Mouse (Mus musculus) thymus, postnatal 14 days (tissue): ENCODE measurements around the gene Lsamp.

Source experiments
- DNase-seq: peaks from one replicate; pipeline ENCODE4 v3.0.0; 2021

Lsamp gene

DNA sequence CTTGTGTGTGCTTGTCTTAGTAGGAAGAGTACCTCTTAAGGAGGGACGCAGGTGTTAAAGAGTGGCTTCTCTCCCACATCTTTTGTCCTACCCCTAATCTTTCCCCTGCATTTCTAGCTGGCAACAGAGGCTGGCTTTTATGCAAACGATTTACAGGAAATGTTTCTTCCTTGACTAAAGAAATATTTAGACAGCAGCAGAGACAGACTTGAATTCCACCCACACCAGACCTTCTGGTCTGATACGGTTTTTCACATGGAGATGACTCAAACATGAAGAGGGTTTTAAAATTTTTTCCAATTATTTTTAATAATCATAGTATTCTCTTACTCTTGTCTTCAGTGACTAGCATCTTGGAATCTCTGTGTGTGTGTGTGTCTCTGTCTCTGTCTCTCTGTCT lies 1333.8 kb downstream of the Lsamp start:
- DNase-seq, result no peak

DNA sequence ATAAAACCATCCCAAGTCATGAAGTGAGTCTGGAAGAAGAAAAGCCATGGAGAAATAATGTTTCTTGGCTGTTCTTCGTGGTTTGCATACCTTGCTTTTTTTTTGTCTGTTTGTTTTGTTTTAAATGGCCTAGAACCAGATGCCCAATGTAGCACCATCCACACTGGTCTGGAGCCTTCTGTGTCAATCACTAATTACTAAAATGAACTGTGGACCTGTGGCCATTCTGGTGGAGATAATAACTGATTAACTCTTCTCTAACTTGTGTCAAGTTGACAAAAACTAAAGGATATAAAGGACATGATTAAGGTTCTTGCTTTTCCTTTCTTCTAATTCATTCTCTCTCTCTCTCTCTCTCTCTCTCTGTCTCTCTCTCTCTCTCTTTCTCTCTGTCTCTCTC lies 1359.3 kb downstream of the Lsamp start:
- no peak for DNase-seq

DNA sequence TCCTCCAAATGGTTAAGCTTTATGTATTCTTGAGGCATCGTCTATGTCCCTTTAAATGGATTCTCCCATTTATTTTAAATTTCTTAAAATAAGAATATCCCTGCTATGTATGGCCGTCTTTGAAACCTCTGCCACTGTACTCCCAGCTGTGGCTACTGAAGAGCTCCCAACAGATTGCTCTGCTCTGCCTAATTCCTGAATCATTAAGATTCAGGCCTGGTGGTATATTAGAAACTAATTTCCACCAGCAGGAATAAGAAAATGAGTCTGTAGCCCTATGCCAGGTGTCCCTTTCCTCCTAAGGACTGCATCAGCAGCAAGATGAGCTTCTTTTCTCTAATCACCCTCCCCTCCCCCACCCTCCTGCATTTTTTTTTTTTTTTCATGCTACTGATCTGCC lies 1381.0 kb downstream of the Lsamp start:
- DNase-seq, result no peak

DNA sequence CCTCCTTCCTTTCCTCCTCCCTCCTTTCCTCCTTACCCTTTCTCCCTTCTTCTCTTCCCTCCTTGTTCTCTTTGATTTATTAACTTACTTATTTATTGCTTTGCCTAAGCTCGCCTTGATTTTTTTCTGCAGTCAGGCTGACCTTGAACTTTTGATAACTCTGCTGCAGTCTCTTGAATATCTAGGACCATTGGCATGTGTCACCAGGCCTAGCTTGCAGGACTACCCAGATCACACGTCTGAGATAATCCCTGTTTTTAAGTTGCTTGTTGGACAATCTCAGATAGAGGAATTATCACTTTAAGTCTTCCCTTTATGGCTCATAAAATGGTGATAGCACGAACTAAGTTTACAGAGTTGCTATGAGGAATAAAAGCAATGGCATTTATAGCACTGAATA lies 1399.5 kb downstream of the Lsamp start:
- no peak for DNase-seq

DNA sequence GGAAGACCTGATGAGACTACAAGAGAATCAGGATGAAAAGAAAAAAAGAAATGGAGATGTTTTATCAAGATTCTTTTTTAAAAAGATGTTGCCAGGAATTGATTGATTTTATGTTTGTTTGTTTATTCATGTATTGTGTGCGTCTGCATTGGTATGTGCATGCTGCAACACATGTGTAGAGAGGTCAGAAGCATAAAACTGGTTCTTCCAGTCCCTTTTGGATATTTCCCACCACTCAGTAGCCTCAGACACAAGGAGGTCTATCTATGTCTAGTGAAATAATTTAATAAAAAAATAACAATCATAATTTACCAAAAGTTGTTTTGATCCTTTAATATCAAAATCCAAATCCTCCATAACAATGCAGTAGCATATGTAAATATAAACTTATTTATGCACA lies 1400.1 kb downstream of the Lsamp start:
- DNase-seq, result no peak

DNA sequence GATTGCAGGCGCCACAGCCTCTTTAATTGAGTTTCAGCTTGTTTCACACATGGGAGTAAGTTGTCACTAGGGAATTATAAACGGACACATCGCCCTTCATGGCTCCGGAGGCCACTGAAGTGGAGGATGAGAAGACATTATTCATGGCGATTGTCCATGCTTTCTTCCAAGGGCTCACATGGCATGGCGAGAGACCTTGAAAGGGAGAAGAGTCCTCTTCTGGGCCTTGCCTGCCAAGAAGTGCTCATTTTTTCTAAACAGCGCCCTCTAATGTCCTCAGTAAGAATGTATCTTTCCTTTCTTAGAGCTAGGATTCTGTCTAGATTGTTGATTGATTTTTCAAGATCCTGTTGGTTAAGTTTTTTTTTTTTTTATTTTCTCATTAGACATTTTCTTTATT lies 1424.7 kb downstream of the Lsamp start:
- no peak for DNase-seq

DNA sequence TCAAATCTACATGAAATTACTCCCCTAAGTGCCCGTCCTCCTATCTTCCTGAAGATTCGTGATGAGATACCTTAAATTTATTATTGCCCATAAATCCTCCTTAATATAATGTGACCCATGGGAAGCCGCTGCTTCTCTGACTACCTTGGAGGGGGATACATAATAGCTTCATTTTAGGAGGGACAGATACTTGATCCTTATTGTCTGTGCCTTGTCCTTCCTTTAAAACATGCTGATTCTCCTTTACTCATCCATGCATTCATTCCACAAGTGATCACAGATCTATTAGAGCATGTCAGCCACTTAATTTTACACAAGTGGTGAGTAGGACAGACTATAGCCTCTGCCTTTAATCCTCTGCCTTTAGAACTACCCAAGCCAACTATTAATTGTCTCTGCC lies 1426.5 kb downstream of the Lsamp start:
- DNase-seq, result no peak

DNA sequence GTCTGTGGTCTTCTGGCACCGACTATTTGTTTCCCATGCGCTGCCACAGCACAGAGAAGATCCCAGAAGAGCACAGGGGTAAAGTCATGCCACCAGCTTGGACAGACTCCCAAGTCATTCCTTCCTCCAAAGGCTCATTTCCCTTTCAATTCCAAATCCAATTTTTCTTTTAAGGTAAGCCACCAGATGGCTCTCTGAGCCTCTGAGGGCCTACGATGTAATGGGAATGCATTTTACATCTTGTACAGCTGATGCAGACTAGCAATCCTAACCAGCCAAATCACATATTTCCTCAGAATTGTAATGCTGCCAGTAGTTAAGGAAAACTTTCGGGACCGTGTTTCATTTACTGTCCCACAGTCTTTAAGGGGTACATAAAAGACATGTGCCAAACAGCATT lies 1433.2 kb downstream of the Lsamp start:
- DNase-seq, result no peak

DNA sequence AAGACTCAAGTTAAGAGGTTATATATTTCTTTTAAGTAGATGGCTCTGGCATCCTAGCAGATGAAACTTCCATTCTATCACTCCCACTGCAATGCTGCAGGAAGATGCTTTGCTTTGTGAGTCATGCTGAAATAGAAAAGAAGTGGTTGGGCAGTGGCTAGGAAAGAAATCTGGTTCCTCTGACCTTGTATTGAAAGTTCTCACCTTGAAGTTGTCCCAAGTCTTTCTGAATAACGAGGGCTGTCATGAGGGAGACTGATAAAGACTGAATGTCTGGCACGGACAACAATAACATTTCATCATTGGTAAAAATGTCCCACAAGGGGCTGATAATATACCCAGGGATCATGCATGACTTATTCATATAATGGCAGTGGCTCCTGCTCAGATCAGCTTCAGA lies 1483.2 kb downstream of the Lsamp start:
- DNase-seq, result no peak

DNA sequence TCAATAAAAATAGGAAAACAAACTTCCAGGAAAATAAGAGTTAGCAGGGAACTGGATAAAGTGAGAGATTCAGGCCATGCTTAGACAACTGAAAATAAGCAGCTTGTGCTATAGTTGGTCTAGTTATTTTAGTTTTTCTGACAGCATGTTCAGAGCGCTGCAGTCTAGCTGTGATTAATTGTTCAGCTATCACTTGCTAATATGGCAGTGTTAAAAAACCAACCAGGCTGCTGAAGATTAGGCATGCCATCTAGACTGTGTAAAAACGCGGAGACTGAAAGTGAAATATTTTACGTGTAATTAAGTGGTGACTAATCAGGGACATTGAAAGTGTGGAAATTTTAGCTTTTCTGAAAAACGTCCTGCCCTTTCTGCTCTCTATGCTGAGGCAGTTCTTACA lies 1494.5 kb downstream of the Lsamp start:
- no peak for DNase-seq

DNA sequence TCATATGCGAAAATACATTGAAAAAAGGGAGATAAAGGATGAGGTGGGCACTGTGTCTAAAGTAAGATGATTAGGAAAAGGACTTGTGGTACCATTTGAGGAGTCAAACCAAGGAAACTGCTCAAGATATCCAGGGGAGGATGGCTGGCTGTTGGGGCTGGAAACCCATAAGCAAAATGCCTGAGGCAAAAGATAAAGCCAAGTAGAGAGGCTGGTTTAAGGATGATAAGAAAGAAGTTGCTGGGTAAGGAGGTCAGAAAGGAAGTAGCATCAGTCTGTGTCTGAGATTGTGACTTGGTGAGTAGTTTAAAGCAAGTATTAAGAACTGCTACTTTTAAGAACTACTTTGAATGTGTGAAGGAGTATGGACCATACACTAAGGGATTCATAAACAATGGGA lies 1497.7 kb downstream of the Lsamp start:
- no peak for DNase-seq

DNA sequence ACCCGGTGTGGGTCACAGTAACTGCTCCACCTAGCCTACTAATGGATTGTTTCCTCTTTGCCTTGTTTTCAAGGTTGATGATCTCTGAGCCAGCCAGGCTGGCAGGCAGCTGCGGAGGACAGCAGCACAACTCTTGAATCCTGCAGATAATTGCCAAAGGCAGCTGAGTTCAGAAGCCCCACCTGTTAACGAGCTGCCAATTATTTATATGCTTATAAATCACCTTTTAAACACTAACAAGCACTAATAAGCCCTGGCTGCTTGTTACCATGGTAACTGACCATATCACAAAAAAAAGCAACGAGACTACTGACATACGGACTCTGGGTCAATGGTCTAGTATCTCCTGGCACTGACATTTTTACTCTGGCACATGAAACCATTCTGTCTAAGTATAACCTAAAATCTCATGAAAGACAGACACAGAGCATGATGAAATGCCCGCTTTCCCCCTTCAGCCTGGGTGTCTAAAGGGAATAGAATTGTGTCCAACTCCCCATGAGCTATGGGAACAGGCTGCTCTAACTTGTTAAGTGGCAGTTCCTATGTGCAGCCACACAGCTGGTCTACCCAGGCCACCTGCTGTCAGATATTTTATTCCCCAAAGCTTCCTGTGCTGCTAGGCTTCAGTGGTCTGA lies 1526.9 kb downstream of the Lsamp start:
- DNase-seq, result no peak

DNA sequence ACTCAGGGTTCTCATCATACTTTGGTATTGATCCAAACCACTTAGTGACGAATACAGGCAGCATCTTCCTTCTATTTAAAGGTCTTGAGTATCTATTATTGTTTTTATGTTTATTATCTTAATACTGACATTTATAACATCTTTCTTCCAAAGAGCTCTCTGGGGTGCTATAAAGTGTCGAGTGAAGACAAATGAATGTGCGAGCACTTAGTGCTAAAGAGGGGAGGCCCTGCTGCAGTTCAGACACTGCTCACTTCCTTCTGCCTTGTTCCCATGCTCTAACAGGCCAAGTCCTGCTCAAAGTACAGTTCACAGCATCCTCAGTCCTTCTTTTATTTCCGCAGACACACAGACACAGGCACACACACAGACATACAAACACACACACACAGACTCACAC lies 1537.4 kb downstream of the Lsamp start:
- DNase-seq, result no peak

DNA sequence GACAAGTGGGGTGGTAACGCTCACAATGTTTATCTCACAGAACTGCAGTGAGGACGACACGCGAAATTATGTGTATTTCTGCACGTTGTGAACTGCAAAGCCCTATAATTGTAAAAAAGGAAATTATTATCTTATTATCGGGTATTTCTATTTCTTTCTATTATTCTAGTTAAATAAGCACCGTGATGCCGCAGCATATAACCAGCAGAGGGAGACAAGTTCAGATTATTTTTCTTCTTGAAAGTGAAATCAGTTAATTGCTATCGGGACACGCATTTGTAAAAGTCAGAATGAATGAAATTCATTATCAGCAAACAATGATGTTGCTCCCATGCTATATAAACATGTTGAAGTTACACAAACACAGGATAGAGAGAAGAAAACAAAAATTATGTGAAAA lies 1540.1 kb downstream of the Lsamp start:
- no peak for DNase-seq

DNA sequence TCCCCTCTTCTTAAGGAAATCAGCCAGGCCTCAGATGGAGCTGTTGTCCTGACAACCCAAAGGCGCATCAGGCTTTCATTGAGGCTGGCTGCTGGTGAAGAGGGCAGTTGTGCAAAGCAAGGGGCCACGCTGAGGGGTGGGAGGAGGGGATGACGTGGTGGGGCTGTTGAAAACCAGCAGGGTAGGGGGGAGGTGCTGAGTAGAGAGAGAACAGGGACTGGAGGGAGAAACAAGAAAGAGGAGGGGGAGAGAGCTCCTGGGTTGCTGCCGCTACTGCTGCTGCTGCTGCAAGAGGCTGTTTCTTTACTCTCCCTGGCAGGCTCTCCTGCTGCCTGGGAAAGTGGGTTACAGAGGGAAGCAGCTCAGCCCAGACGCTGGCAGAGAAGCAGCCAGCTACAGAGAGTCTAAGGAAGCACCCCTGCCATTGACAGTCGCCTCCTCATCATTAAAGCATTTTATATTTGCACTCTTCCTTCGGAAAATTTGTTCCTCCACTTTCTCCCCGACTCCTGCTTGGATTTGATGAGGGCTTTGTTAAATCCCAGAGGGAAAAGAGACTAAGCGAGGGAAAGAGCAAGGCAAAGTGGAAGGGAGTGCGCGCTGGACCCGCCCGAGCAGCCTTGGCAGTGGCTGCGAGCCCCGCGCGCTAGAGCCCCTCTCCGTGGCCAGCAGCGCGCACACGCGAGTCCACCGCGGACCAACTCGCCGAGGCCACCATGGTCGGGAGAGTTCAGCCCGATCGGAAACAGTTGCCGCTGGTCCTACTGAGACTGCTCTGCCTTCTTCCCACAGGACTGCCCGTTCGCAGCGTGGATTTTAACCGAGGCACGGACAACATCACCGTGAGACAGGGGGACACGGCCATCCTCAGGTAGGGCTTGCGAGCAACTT lies 1548.7 kb downstream of the Lsamp start:
- no peak for DNase-seq

DNA sequence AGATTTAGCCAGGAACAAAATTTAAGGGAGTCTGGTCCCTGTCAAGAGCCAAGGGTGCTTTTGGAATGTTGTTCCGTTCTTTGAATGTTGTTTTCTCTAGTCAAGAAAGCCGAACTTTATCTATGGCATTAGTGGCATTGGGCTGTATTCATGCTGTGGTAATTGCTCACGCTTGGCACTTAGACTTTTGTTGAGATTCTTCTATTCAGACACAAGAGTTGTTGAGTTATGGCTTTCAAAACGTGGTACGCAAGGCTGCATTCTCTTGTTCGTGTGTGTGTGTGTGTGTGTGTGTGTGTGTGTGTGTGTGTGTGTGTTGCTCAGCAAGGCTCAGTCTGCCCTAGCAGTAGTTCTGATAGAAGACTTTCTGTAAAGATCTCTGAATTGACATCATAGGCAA lies 1549.5 kb downstream of the Lsamp start:
- no peak for DNase-seq

DNA sequence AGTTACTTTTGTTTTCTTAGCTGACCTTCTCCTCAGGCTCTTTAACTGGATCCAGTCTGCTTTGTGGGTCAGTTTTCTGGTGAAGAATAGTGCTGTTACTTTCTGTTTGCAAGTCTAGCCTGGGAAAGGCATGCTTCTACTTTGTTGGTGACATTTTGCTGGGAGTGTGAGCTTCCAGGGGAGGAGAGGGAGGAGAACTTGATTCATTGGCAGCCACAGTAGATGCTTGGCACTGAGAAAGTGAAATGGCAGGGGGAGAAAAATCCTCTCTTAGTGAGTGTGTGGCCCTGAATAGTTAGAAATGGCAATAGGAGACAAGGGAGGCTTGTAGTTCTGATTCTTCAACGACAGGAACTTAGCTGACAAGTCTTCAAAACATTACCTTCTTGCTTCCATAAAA lies 1551.6 kb downstream of the Lsamp start:
- DNase-seq, result no peak

DNA sequence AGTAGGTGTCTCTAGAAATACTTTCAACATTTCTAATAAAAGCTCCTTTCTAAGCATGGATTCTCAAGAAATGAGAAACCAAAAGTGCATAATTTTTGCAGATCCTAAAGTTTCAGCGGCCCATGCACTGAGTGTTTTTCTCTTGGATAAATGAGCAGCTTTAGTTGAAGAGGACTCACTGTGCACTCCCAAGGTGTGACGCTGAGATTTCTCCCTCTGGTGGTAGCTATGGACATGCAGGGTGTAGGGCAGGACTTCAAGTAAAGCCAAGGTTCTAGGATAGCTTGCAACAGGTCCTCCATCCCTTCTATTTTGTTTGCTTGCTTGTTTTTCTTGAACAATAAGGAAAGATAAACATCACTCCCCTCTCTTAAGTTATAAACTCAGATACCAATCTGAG lies 1558.5 kb downstream of the Lsamp start:
- DNase-seq, result no peak

DNA sequence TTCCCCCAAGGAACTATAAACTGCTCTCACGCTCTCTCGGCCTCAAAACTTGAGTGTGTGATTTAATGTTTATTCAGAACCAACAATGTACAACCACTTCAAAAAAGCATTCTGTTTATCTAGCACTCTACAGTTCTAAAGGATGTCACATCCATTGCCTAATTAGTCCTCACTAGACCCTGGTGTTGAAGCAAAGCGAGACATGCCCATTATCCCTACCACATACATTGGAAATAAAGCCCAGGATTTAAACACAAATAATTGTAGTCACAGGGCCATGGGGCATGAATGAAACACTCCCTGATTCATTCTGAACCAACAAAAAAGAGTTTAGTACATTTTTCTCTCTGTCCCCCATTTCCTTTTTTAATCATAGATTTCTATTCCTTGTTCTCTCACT lies 1567.0 kb downstream of the Lsamp start:
- no peak for DNase-seq

DNA sequence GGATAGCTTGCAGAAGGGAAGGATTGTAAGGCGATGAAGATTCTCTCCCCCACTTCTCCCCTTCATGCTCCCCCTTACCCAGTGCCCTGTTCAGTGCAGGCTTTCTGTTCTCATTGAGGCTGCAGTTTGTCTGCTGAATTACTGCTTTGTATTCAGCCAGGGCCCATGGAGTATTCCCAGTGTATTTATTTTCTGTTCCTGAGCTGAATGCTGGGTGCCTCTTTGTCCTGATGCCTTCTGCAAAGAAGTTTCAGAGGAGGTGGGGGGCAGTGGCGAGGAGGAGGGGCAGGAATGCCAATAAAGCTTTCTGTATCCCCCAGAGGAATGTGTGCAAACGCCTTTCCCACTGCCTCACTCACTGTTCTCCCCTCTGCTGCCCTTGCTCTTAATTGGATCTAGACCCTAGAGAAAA lies 1567.7 kb downstream of the Lsamp start:
- no peak for DNase-seq

DNA sequence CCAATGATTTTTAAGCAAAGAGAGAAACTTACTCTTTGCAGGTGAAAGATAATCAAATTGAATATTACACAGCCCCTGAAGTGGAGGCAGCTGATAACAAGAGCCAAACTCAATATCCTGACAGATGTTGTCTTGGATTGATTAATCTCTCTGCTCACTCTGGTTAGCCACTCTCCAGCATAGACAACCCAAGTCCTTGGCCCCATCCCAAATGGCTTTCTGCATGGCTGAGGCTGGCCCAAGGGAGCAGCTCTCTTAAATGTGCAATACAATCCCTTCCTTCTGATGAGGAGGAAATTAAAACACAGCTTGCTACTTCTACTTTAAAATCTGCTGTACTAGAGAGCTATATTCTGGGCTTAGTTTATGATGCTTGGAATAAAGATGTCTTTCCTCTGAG lies 1572.9 kb downstream of the Lsamp start:
- no peak for DNase-seq

DNA sequence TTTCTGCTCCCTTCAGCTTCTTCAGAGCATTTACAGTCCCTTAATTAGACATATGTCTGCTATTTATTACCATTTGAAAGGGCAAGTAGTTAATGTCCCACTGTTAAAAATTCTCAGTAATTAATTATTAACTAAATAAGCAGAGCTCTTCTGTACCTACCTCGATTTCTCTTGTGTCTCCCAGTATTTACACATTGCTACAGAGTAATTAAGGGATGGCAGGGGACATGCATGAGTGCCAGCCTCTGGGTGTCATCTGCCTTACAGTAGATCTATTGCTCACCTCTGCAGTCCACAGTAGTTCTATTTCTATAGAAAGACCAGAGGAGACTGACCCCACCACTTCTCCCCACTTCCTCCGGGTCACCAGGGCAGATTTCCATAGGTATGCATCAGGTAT lies 1581.1 kb downstream of the Lsamp start:
- no peak for DNase-seq

DNA sequence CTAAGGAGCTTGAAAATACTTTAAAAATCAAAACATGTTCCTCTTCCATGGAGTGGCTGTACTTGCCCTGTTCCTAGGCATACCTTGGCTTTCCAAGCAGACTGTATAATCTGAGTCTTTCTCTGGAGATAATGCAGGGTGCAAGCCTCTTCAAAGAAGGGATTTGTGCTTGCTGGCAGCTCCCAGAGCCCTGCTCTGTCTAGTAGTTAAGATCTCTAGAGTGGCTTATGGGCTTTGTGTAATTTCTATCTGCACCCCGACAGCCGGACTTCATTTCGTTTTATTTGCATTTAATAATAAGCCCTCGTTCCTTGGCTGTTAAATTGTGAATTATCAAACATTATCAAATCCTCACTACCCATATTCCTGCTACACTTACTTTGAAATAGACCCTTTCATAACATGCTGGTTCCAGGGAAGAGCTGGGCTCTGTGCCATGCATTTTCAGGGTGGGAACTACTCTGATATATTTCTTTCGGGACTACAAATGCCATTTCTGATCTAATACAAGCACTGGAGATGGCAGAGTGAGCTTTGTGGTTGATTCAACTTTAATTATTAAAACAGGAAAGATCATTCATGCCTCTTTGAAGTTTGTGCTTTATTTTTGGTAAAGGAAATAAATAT lies 1604.6 kb downstream of the Lsamp start:
- DNase-seq, result no peak

DNA sequence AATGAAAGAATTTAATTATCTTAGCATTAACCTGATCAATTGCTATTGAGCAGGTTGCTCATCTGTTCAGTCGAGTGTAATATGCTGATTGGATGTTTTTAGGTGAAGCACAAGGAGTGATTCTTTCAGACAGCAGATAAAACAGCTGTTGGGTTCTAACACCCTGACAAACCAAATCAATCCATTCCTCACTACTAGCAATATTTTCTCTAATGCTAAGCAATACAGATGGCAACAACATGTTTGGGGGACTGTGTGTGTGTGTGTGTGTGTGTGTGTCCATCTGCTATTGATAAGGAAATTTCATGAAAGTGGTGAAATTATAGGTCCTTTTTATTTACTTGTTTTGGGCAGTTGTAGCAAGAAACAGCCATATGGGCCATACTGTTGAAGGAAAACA lies 1628.1 kb downstream of the Lsamp start:
- no peak for DNase-seq
